Mouse (Mus musculus): ENCODE data around the gene Tet3. TPM values are rescaled to one million over a fixed set of nuclear protein-coding genes. Genes with fewer than 3 reads are reported as not detected.
"Not testable (repeated sequence)": the region's sequence is repeated elsewhere in the genome, so short reads cannot be mapped to it uniquely, and the experiment has no call there.

Tet3 gene
- polyA plus RNA-seq, 1 experiment: 7.4 TPM

DNA sequence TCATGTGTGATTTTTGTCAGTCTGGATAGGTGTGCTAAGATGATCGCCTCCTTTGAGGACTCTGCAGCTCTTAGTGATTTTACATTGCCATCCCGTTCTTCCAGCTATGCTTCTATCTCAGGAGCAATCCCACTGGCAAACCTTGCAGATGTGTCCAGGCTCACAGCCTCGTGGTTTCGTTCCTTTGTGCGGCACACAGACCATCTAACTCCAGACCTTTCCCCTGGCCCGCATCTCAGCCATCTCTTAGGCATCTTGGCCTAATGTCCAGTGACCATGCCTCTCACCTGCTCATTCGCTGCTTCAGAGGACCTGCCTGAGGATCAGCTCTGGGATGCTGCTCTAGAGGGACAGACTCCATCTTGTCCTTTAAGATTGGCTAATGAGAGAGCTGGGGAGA lies 108.7 kb downstream of the Tet3 start:
- Histone ChIP-seq H3K4me3 (ENCODE audit: low read depth, low read length) (peak overlapping the region; percentile 91), H3K9me3 (replicated peaks; ENCODE audit: control insufficient read depth, insufficient read depth, low read length, poor library complexity, severe bottlenecking) (no peaks in the 10 kb centered on the region), H3K27me3 (ENCODE audit: control insufficient read depth, insufficient read depth, low read length, poor library complexity, severe bottlenecking) (no peaks in the 10 kb centered on the region), H3K27ac (ENCODE audit: insufficient read depth, low read length) (no peak overlapping the region), H3K4me1 (ENCODE audit: control insufficient read depth, insufficient read depth, low read length) (peaks cover 3% of the 10 kb centered on the region), H3K36me3 (ENCODE audit: control insufficient read depth, insufficient read depth, low read length, poor library complexity, severe bottlenecking) (no peaks in the 10 kb centered on the region), H3K9ac (ENCODE audit: low read depth, poor library complexity, severe bottlenecking) (peak overlapping the region; percentile 89)
- TF ChIP-seq CTCF (IDR thresholded peaks at IDR 0.05; ENCODE audit: low read depth, low read length) (no peak), POLR2A (IDR thresholded peaks at IDR 0.05; ENCODE audit: insufficient read depth, low read length) (no peak), EP300 (IDR thresholded peaks at IDR 0.05; ENCODE audit: insufficient read depth, low read depth, low read length) (no peak)

GRCm38 (mm10) chr6:83349274-83349958 lies 109.5 kb downstream of the Tet3 start:
- Histone ChIP-seq H3K4me3 (ENCODE audit: low read depth, low read length) (peak overlapping the region; percentile 91), H3K27me3 (ENCODE audit: control insufficient read depth, insufficient read depth, low read length, poor library complexity, severe bottlenecking) (no peaks in the 10 kb centered on the region), H3K9ac (ENCODE audit: low read depth, poor library complexity, severe bottlenecking) (peak overlapping the region; percentile 89), H3K36me3 (ENCODE audit: control insufficient read depth, insufficient read depth, low read length, poor library complexity, severe bottlenecking) (no peaks in the 10 kb centered on the region), H3K9me3 (replicated peaks; ENCODE audit: control insufficient read depth, insufficient read depth, low read length, poor library complexity, severe bottlenecking) (no peaks in the 10 kb centered on the region), H3K27ac (ENCODE audit: insufficient read depth, low read length) (peak overlapping the region; percentile 52; the same call in 1 of the 2 replicates), H3K4me1 (ENCODE audit: control insufficient read depth, insufficient read depth, low read length) (peaks cover 3% of the 10 kb centered on the region)
- TF ChIP-seq EP300 (IDR thresholded peaks at IDR 0.05; ENCODE audit: insufficient read depth, low read depth, low read length) (no peak), CTCF (IDR thresholded peaks at IDR 0.05; ENCODE audit: low read depth, low read length) (peak; percentile 72)

DNA sequence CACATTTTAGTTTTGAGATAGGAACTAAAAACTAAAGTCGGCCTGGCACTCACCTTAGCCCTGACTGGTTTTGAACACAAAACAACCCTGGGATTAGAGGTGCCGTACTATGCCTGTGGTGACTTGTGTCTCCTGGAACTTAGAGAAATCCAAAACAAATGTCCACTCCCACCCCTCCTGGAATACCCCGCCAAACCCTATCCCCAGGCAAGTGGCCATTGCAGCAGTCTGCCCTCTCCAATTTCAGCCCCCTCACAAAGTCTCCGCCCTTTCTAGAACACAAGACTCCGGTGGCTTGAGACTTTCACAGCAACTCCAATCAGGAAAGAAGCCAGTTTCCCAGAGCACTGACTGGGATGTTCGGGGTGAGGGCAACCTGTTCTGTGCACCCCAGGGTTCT lies 110.0 kb downstream of the Tet3 start, which contains the start of gene Bola3:
Gene Bola3, plus strand, starts transcription at position 275 of the 400 bp plus-strand sequence.
- no peaks in the 10 kb centered on the region for H3K27me3 ChIP-seq (ENCODE audit: control insufficient read depth, insufficient read depth, low read length, poor library complexity, severe bottlenecking)
- H3K27ac ChIP-seq (ENCODE audit: insufficient read depth, low read length): peak within 1 kb of the TSS; percentile 52
- no peaks in the 10 kb centered on the region for H3K9me3 ChIP-seq (replicated peaks; ENCODE audit: control insufficient read depth, insufficient read depth, low read length, poor library complexity, severe bottlenecking)
- H3K9ac ChIP-seq (ENCODE audit: low read depth, poor library complexity, severe bottlenecking): peak within 1 kb of the TSS; percentile 89
- TF ChIP-seq POLR2A (IDR thresholded peaks at IDR 0.05; ENCODE audit: insufficient read depth, low read length): no peak
- TF ChIP-seq CTCF (IDR thresholded peaks at IDR 0.05; ENCODE audit: low read depth, low read length): no peak
- TF ChIP-seq EP300 (IDR thresholded peaks at IDR 0.05; ENCODE audit: insufficient read depth, low read depth, low read length): no peak
- H3K4me3 ChIP-seq (ENCODE audit: low read depth, low read length): peak within 1 kb of the TSS; percentile 91
- peaks cover 3% of the 10 kb centered on the region for H3K4me1 ChIP-seq (ENCODE audit: control insufficient read depth, insufficient read depth, low read length)
- no peaks in the 10 kb centered on the region for H3K36me3 ChIP-seq (ENCODE audit: control insufficient read depth, insufficient read depth, low read length, poor library complexity, severe bottlenecking)

- Histone ChIP-seq H3K9ac (ENCODE audit: low read depth, poor library complexity, severe bottlenecking) (no peak overlapping the region), H3K4me1 (ENCODE audit: control insufficient read depth, insufficient read depth, low read length) (peaks cover 3% of the 10 kb centered on the region), H3K9me3 (replicated peaks; ENCODE audit: control insufficient read depth, insufficient read depth, low read length, poor library complexity, severe bottlenecking) (no peaks in the 10 kb centered on the region), H3K4me3 (ENCODE audit: low read depth, low read length) (no peak overlapping the region), H3K36me3 (ENCODE audit: control insufficient read depth, insufficient read depth, low read length, poor library complexity, severe bottlenecking) (peaks cover 1% of the 10 kb centered on the region), H3K27ac (ENCODE audit: insufficient read depth, low read length) (no peak overlapping the region; the same call in 1 of the 2 replicates), H3K27me3 (ENCODE audit: control insufficient read depth, insufficient read depth, low read length, poor library complexity, severe bottlenecking) (no peaks in the 10 kb centered on the region)
- TF ChIP-seq POLR2A (IDR thresholded peaks at IDR 0.05; ENCODE audit: insufficient read depth, low read length) (no peak), EP300 (IDR thresholded peaks at IDR 0.05; ENCODE audit: insufficient read depth, low read depth, low read length) (no peak), CTCF (IDR thresholded peaks at IDR 0.05; ENCODE audit: low read depth, low read length) (no peak)
Observed at GRCm38 (mm10) chr6:83347916-83348315, 111.0 kb downstream of the Tet3 start.

- not testable (repeated sequence) for H3K27me3 ChIP-seq (ENCODE audit: control insufficient read depth, insufficient read depth, low read length, poor library complexity, severe bottlenecking); H3K9me3 ChIP-seq (replicated peaks; ENCODE audit: control insufficient read depth, insufficient read depth, low read length, poor library complexity, severe bottlenecking); H3K9ac ChIP-seq (ENCODE audit: low read depth, poor library complexity, severe bottlenecking); H3K4me1 ChIP-seq (ENCODE audit: control insufficient read depth, insufficient read depth, low read length); H3K4me3 ChIP-seq (ENCODE audit: low read depth, low read length); H3K27ac ChIP-seq (ENCODE audit: insufficient read depth, low read length)
- H3K36me3 ChIP-seq (ENCODE audit: control insufficient read depth, insufficient read depth, low read length, poor library complexity, severe bottlenecking): peaks cover 22% of the 10 kb centered on the region
Observed at GRCm38 (mm10) chr6:83345285-83345684, 113.6 kb downstream of the Tet3 start.

- no peaks in the 10 kb centered on the region for H3K27me3 ChIP-seq (ENCODE audit: control insufficient read depth, insufficient read depth, low read length, poor library complexity, severe bottlenecking)
- no peak for TF ChIP-seq POLR2A (IDR thresholded peaks at IDR 0.05; ENCODE audit: insufficient read depth, low read length)
- no peak for TF ChIP-seq CTCF (IDR thresholded peaks at IDR 0.05; ENCODE audit: low read depth, low read length)
- no peak for TF ChIP-seq EP300 (IDR thresholded peaks at IDR 0.05; ENCODE audit: insufficient read depth, low read depth, low read length)
- H3K9ac ChIP-seq (ENCODE audit: low read depth, poor library complexity, severe bottlenecking): no peak overlapping the region
- H3K27ac ChIP-seq (ENCODE audit: insufficient read depth, low read length): no peak overlapping the region
- H3K36me3 ChIP-seq (ENCODE audit: control insufficient read depth, insufficient read depth, low read length, poor library complexity, severe bottlenecking): peaks cover 36% of the 10 kb centered on the region
- no peak overlapping the region for H3K4me3 ChIP-seq (ENCODE audit: low read depth, low read length)
- no peaks in the 10 kb centered on the region for H3K9me3 ChIP-seq (replicated peaks; ENCODE audit: control insufficient read depth, insufficient read depth, low read length, poor library complexity, severe bottlenecking)
- no peaks in the 10 kb centered on the region for H3K4me1 ChIP-seq (ENCODE audit: control insufficient read depth, insufficient read depth, low read length)
Observed at GRCm38 (mm10) chr6:83342957-83343356, 115.9 kb downstream of the Tet3 start.

Data from ES-Bruce4 (cell line).